Mouse (Mus musculus): ENCODE results near the gene Cbll1.

The Cbll1 gene

GRCm38 (mm10) chr12:31499314-31500131 lies at the start of gene Cbll1:
Gene Cbll1, minus strand, starts transcription at chr12:31499616.
- DNase-seq, result peak; percentile 100

- no peak for DNase-seq
Measured at GRCm38 (mm10) chr12:31546061-31546460, 46.6 kb upstream of the Cbll1 start.

- no peak for DNase-seq
Measured at GRCm38 (mm10) chr12:31545219-31545618, 45.8 kb upstream of the Cbll1 start.

- DNase-seq, result peak; percentile 11
Measured at GRCm38 (mm10) chr12:31541541-31541940, 42.1 kb upstream of the Cbll1 start.

GRCm38 (mm10) chr12:31539783-31540182 lies 40.4 kb upstream of the Cbll1 start:
- DNase-seq, result peak; percentile 25

GRCm38 (mm10) chr12:31537515-31538230 lies 38.3 kb upstream of the Cbll1 start:
- peak; percentile 92 for DNase-seq

- DNase-seq, result peak; percentile 50
Measured at GRCm38 (mm10) chr12:31534060-31534843, 34.8 kb upstream of the Cbll1 start.

GRCm38 (mm10) chr12:31533218-31533908 lies 33.9 kb upstream of the Cbll1 start:
- peak; percentile 67 for DNase-seq

- peak; percentile 55 for DNase-seq
Measured at GRCm38 (mm10) chr12:31532054-31532453, 32.6 kb upstream of the Cbll1 start.

- peak; percentile 35 for DNase-seq
Measured at GRCm38 (mm10) chr12:31527407-31527806, 28.0 kb upstream of the Cbll1 start.

- peak; percentile 61 for DNase-seq
Measured at GRCm38 (mm10) chr12:31521371-31521770, 22.0 kb upstream of the Cbll1 start.

- DNase-seq, result peak; percentile 41
Measured at GRCm38 (mm10) chr12:31520119-31520518, 20.7 kb upstream of the Cbll1 start.

- peak; percentile 51 for DNase-seq
Measured at GRCm38 (mm10) chr12:31513724-31514503, 14.5 kb upstream of the Cbll1 start.

GRCm38 (mm10) chr12:31512634-31513411 lies 13.4 kb upstream of the Cbll1 start:
- DNase-seq, result peak; percentile 42

GRCm38 (mm10) chr12:31511218-31511617 lies 11.8 kb upstream of the Cbll1 start:
- DNase-seq, result peak; percentile 16

GRCm38 (mm10) chr12:31508496-31508895 lies 9.1 kb upstream of the Cbll1 start:
- no peak for DNase-seq

- peak; percentile 52 for DNase-seq
Measured at GRCm38 (mm10) chr12:31507718-31508364, 8.4 kb upstream of the Cbll1 start.

- no peak for DNase-seq
Measured at GRCm38 (mm10) chr12:31503211-31503610, 3.8 kb upstream of the Cbll1 start.

- DNase-seq, result peak; percentile 88
Measured at GRCm38 (mm10) chr12:31501266-31501665, 1.9 kb upstream of the Cbll1 start.

- no peak for DNase-seq
Measured at GRCm38 (mm10) chr12:31500196-31500595, 780 bp upstream of the Cbll1 start.
